ENCODE assay signal across 24 mouse cellular contexts in the genomic region with DNA sequence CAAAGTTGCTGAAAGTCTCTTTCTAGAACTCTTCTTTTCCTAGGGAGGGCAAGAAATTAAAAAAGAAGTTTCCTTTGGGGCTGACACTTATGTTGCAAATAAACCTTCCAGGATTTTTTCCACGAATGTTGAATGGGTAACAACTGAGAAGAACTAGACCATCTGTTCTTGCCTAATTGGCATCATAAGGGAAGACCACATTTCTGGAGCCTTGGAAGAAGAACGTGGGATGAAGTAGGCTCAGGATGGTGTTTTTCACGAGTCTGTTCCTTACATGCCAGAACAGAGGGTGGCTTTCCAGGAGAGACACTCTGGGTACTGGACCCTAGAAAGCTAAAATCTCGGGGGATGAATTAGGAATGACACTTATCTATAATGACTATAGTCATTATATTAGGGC.
DNase-seq lines count a peak whose midpoint lies in the region; ATAC-seq lines count a peak whose summit lies in the region.
"Had no signal": no experiment of that assay in that cellular context is flagged by ENCODE, and none has a peak within 500 bp of the region (broad histone marks: within the 10 kb centered on the region; RNA-seq: fewer than 3 reads in every experiment).

No protein-coding gene starts in this region.

- no peaks in the 10 kb centered on the region for H3K36me3 ChIP-seq in intestine, embryonic 14.5 days (ENCODE audit: control insufficient read depth, insufficient read depth, low read length)
- no peaks in the 10 kb centered on the region for H3K36me3 ChIP-seq in intestine, embryonic 16.5 days (ENCODE audit: control insufficient read depth, insufficient read depth, low read length)
- H3K36me3 ChIP-seq: heart, embryonic 10.5 days; heart, embryonic 15.5 days; hindbrain, embryonic 13.5 days; limb, embryonic 12.5 days; liver, embryonic 15.5 days had no signal

- intact Hi-C loops in left cerebral cortex, postnatal 25 days (cut with DNase I) = loop anchor here (1.0 to 2.0 kb wide), 3 partner anchors 16 to 193 kb away; no protein-coding TSS in a partner anchor

- no peaks in the 10 kb centered on the region for H3K4me1 ChIP-seq in intestine, embryonic 14.5 days (replicated peaks; ENCODE audit: control insufficient read depth, insufficient read depth, low read length)
- no peaks in the 10 kb centered on the region for H3K4me1 ChIP-seq in intestine, embryonic 16.5 days (ENCODE audit: control insufficient read depth, insufficient read depth, low read length)
- H3K4me1 ChIP-seq: heart, embryonic 10.5 days; heart, embryonic 15.5 days; limb, embryonic 12.5 days; liver, embryonic 15.5 days had no signal

- no peaks in the 10 kb centered on the region for H3K27me3 ChIP-seq in intestine, embryonic 14.5 days (replicated peaks; ENCODE audit: control insufficient read depth, insufficient read depth, low read length)
- no peaks in the 10 kb centered on the region for H3K27me3 ChIP-seq in intestine, embryonic 16.5 days (replicated peaks; ENCODE audit: control insufficient read depth, insufficient read depth, low read length)
- H3K27me3 ChIP-seq: heart, embryonic 15.5 days; limb, embryonic 12.5 days; liver, embryonic 15.5 days had no signal

- no peak overlapping the region for H3K4me3 ChIP-seq in intestine, embryonic 14.5 days (ENCODE audit: low read depth, low read length)
- no peak overlapping the region for H3K4me3 ChIP-seq in intestine, embryonic 16.5 days (ENCODE audit: low read length)
- H3K4me3 ChIP-seq: erythroblast, embryonic 14.5 days; heart, embryonic 10.5 days; heart, embryonic 15.5 days; hindbrain, embryonic 13.5 days; limb, embryonic 12.5 days; liver, embryonic 15.5 days had no signal

- no peak overlapping the region for H3K27ac ChIP-seq in intestine, embryonic 14.5 days (ENCODE audit: low read depth)
- H3K27ac ChIP-seq in intestine, embryonic 16.5 days (ENCODE audit: low read length) = no peak overlapping the region
- H3K27ac ChIP-seq: heart, embryonic 10.5 days; heart, embryonic 15.5 days; hindbrain, embryonic 13.5 days; limb, embryonic 12.5 days; liver, embryonic 15.5 days; stomach, postnatal 0 days had no signal

- H3K9me3 ChIP-seq in intestine, embryonic 14.5 days (ENCODE audit: control insufficient read depth, low read length) = 0 out of 2 replicates have a peak, but pooled peaks cover 3% of the 10 kb centered on the region
- H3K9me3 ChIP-seq in intestine, embryonic 16.5 days (ENCODE audit: control insufficient read depth, low read length) = no peaks in the 10 kb centered on the region; the same call in 1 of the 2 replicates
- H3K9me3 ChIP-seq: heart, embryonic 10.5 days; heart, embryonic 15.5 days; hindbrain, embryonic 13.5 days; liver, embryonic 15.5 days had no signal

- H3K4me2 ChIP-seq in intestine, embryonic 14.5 days (ENCODE audit: low read length) = no peak overlapping the region
- no peak overlapping the region for H3K4me2 ChIP-seq in intestine, embryonic 16.5 days (ENCODE audit: low read depth, low read length)
- H3K4me2 ChIP-seq: heart, embryonic 15.5 days; hindbrain, embryonic 13.5 days; limb, embryonic 12.5 days; liver, embryonic 15.5 days; lung, embryonic 14.5 days had no signal

- no peak for ATAC-seq in intestine, embryonic 14.5 days (replicated peaks; ENCODE audit: low FRiP score, low TSS enrichment, low read depth)
- no peak for ATAC-seq in intestine, embryonic 16.5 days

- 77% methylated on average over 4 of the region's 4 CpGs for WGBS in intestine, embryonic 14.5 days
- WGBS in intestine, embryonic 16.5 days = 77% methylated on average over 4 of the region's 4 CpGs

- peak; percentile 41 for DNase-seq in intestine, embryonic 14.5 days (ENCODE audit: low spot score)
- peak; percentile 57 for DNase-seq in right cerebral cortex, adult 18-20 months
- no peak for DNase-seq in right cerebral cortex, postnatal 14 days
- peak; percentile 35 to 89 for DNase-seq in left cerebral cortex, postnatal 25 days (ENCODE audit: low spot score in 2 of 2)
- no peak for DNase-seq in gastrocnemius, postnatal 25 days
- DNase-seq: adrenal gland, postnatal 25 days; B cell, adult 2 months; cerebellum, adult 2 months; cerebellum, postnatal 14 days; kidney, adult 11 months; kidney, postnatal 14 days; layer of hippocampus, postnatal 36 days; lung, embryonic 14.5 days; lung, postnatal 14 days; midbrain, embryonic 14.5 days; thymus, postnatal 4 days had no signal

- H3K9ac ChIP-seq in intestine, embryonic 14.5 days (ENCODE audit: low read length) = no peak overlapping the region
- H3K9ac ChIP-seq in intestine, embryonic 16.5 days (ENCODE audit: low read depth, low read length) = no peak overlapping the region
- H3K9ac ChIP-seq: heart, embryonic 15.5 days; hindbrain, embryonic 13.5 days; limb, embryonic 12.5 days; liver, embryonic 15.5 days; lung, embryonic 14.5 days had no signal

Comparison
In these comparisons a context has a peak if more than half of its experiments do, and no peak if none do; other contexts are left out.
1. DNase-seq: peak in intestine, embryonic 14.5 days (single experiment), right cerebral cortex, adult 18-20 months (single experiment) and left cerebral cortex, postnatal 25 days (2 of 2); none in right cerebral cortex, postnatal 14 days (single experiment) and gastrocnemius, postnatal 25 days (single experiment).